Mouse (Mus musculus) limb, embryonic 12.5 days (tissue): Measurements from ENCODE around the gene Eif2s1. TPM values are rescaled to one million over a fixed set of nuclear protein-coding genes. Genes with fewer than 3 reads are reported as not detected.

Experiments
- polyA plus RNA-seq: library from polyadenylated mRNA; unstranded; fragments of >200 nt; fragmentation: Nextera tagmentation; extraction: Ambion mirVana; gene quantifications from 2 replicates; pipeline ENCODE4 v1.2.1, GENCODE M21; 2016

Eif2s1 gene
- polyA plus RNA-seq, 1 experiment from 2014 or later = 213 TPM

Other genes with a start within 250 kb of the Eif2s1 start
- not detected in 2 replicates for gene Fam71d, start 170.3 kb upstream of the Eif2s1 start, polyA plus RNA-seq
- 22.7 and 23.5 TPM in 2 replicates for gene Mpp5, start 112.9 kb upstream of the Eif2s1 start, polyA plus RNA-seq
- 64.6 and 67.4 TPM in 2 replicates for gene Atp6v1d, start 181 bp upstream of the Eif2s1 start, polyA plus RNA-seq
- gene Plek2, start 45.1 kb downstream of the Eif2s1 start, polyA plus RNA-seq = 3.7 and 4.5 TPM in 2 replicates
- 3.4 and 4.4 TPM in 2 replicates for gene Tmem229b, start 145.8 kb downstream of the Eif2s1 start, polyA plus RNA-seq
- 3.0 and 3.1 TPM in 2 replicates for gene Plekhh1, start 167.3 kb downstream of the Eif2s1 start, polyA plus RNA-seq
- gene Pigh, start 227.8 kb downstream of the Eif2s1 start, polyA plus RNA-seq = 33.8 and 36.9 TPM in 2 replicates